Mouse (Mus musculus): ENCODE data around the gene Ash1l.

DNA sequence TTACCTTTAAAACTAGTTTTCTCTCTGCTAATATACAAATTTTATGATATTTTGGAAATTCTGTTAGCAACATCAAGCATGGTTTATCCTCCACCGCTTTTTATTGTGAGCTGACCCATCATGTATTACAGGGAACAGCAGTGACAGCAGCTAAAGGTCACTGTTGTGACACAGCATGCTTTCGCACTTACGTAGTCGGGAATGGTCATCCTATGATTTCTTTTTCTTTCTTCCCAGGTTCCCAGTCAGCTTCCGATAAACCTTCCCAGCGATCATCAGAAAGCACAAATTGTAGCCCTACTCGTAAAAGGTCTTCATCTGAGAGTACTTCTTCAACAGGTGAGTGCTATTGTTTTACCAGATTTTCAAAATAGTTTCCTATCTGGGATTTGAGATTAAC lies 51.1 kb downstream of the Ash1l start:
- TF ChIP-seq CHD2 (IDR thresholded peaks at IDR 0.05; ENCODE audit: low read depth, low read length) (no peak), ZNF384 (IDR thresholded peaks at IDR 0.05; ENCODE audit: low read depth, low read length) (no peak), ZC3H11A (IDR thresholded peaks at IDR 0.05; ENCODE audit: borderline replicate concordance, low read depth, low read length) (no peak), HCFC1 (IDR thresholded peaks at IDR 0.05; ENCODE audit: borderline replicate concordance, insufficient read depth, low read length) (no peak)

Measured in ES-E14 (cell line).